Mouse (Mus musculus): ENCODE measurements around the gene Ctdsp2.

The Ctdsp2 gene

GRCm38 (mm10) chr10:126990313-126991056 is 12.0 kb downstream of the Ctdsp2 start:
- peak; percentile 84 for DNase-seq (ENCODE audit: low spot score)

- DNase-seq (ENCODE audit: low spot score), result no peak
Observed at GRCm38 (mm10) chr10:126991676-126992075, 13.2 kb downstream of the Ctdsp2 start.

GRCm38 (mm10) chr10:126993621-126994020 is 15.1 kb downstream of the Ctdsp2 start:
- no peak for DNase-seq (ENCODE audit: low spot score)

- no peak for DNase-seq (ENCODE audit: low spot score)
Observed at GRCm38 (mm10) chr10:126997340-126998113, 19.0 kb downstream of the Ctdsp2 start.

DNA sequence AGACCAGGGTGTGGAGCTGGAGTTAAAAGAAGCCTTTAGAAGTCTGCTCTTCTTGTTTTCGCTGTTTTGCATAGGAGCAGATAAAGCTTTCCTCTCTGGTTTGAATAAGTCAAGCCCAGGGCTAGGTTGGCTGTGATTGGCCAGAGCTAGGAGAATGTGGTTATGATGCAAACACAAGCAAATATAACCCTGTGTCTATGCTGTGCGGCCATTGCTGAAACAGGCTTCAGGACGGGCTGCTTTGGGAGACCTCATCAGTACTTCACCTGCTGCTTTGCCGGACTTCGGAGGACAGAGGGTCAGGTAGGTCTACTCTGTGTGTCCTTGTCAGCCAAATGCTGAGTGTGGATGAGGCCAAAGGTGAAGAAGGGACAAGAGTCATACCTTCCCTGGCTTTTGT is 22.0 kb downstream of the Ctdsp2 start, which contains the start of gene Avil:
Gene Avil, plus strand, starts transcription at position 181 of the 400 bp plus-strand sequence.
- DNase-seq (ENCODE audit: low spot score), result no peak

DNA sequence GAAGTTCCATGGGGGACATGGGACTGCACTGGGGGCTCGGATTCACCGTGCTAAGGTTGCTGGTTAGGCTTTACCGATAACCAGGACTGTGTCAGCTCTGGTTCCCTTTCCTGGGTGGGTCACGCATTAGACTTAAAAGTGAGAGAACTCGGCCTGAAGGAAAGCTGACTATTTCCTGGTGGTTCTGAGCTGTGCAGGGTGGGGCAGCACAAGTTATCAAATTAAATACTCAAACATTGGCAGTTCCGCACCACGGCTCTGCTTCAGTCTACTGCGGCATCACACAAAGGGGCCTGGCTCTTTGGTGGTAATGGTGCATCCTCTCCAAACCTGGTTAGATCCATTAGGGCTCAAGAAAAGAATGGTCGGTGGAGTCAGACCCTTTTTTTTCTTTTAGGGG is 22.8 kb downstream of the Ctdsp2 start:
- no peak for DNase-seq (ENCODE audit: low spot score)

- no peak for DNase-seq (ENCODE audit: low spot score)
Observed at GRCm38 (mm10) chr10:127002056-127002455, 23.5 kb downstream of the Ctdsp2 start.

GRCm38 (mm10) chr10:127002765-127003164 is 24.2 kb downstream of the Ctdsp2 start:
- no peak for DNase-seq (ENCODE audit: low spot score)

DNA sequence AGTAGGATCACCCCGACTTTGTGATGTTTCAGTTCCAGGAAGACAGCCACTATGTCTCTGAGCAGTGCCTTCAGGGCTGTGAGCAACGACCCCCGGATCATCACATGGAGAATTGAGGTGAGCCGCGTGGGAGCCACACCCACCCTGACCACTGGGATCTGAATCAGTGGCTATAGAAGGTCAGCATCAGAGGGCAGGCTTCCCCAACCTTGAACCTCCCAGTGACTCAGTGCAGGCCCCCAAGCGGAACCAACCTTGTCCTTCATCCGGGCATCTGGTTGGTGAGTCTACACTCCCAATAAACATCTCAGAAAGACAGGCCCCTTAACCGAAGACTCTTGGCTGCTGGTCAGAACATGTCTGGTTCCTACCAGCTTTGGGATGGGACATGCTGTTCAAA is 24.8 kb downstream of the Ctdsp2 start:
- no peak for DNase-seq (ENCODE audit: low spot score)

- no peak for DNase-seq (ENCODE audit: low spot score)
Observed at GRCm38 (mm10) chr10:127003806-127004205, 25.3 kb downstream of the Ctdsp2 start.

DNA sequence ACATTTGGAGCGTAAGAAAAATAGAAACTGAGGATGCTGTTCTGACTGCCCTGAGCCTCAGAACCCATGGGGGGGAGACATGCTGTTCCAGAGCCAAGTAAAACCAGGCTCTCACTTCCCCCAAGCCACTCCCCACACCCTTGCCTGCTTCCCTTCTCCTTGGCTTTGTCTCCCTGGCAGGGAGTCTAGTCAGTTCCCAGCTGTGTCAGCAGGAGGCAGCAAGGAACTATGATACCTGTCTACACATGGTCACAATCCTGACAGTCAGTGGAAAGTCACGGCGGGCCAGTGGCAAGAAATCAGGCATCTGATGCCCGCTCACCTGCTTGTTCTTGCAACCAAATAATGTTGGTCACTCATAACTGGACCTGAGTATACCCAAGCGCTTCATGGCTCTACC is 38.0 kb downstream of the Ctdsp2 start:
- no peak for DNase-seq (ENCODE audit: low spot score)

GRCm38 (mm10) chr10:127017071-127017470 is 38.6 kb downstream of the Ctdsp2 start:
- no peak for DNase-seq (ENCODE audit: low spot score)

DNA sequence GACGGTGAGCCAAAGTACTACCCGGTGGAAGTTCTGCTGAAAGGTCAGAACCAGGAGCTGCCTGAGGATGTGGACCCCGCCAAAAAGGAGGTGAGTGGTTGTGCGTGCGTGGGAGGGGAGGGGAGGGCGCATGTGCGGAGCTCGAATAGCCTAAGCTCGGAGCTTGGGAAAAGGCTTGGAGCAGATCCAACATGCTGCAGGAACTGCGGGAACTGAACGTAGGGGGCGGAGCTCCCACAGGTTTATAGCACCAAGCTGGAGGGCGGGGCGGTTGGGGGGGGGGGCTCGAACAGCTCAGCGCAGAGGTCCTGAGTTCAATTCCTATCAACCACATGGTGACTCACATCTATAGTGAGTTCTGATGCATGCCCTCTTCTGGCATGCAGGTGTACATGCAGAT is 39.9 kb downstream of the Ctdsp2 start:
- DNase-seq (ENCODE audit: low spot score), result no peak

- DNase-seq (ENCODE audit: low spot score), result peak; percentile 85
Observed at GRCm38 (mm10) chr10:127030336-127031296, 52.1 kb downstream of the Ctdsp2 start, which contains the start of gene Tsfm. Gene Tsfm (minus strand): TSS chr10:127030840.

GRCm38 (mm10) chr10:127033301-127033741 is 54.8 kb downstream of the Ctdsp2 start:
- DNase-seq (ENCODE audit: low spot score), result peak; percentile 55

GRCm38 (mm10) chr10:127036273-127036672 is 57.8 kb downstream of the Ctdsp2 start:
- peak; percentile 45 for DNase-seq (ENCODE audit: low spot score)

GRCm38 (mm10) chr10:127037641-127038040 is 59.1 kb downstream of the Ctdsp2 start:
- no peak for DNase-seq (ENCODE audit: low spot score)

DNA sequence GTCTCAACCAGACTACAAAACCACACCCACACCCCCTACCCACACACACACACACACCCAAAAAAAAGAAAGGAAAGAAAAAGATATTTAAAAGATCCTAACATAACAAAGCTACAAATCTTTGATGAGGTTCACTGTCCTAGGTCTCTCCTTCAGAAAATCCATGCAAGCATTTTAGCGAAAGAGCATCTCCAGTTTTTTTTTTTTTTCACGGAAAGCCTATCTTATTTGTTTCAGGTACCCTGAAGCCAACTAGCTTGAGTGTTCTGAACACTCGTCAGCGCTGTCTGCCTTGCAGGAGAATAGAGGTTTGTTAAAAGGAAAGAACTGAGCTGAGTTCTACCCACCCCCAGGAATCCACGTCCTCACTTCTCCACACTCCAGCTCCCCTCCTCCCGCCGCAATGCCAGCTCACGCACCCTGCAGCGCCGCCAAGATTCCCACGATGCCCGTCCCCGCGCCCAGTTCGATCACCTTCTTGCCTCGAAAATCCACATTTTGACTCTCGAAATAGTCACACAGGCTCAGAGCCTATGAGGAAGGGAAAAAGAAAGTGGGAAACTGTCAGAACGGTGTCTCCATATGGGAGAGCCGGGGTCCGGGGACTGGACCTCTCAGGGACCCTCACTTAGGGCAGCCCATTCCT is 62.2 kb downstream of the Ctdsp2 start:
- DNase-seq (ENCODE audit: low spot score), result no peak

DNA sequence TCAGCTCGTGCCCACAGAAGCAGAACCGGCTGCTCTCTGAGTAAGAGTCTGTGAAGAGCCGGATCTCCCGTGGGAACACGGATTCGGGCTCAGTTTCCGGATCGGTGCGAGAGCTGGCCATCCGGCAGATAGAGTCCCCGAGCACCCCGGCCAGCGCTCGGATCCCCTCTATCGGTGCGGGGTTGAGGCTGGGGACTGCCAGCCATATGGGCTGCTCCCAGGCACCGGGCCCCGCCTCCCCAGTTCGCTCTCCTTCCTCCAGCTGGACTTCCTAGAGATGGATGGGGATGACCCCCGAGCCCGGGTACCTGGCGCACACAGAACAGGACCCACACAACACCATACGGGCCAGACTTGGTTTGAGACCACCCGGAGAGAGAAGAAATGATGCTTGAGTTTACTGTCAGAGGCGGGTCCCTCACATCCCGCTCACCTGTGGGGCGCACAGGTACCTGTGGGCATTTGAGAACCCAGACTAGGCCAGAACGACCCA is 62.8 kb downstream of the Ctdsp2 start, which contains the start of the genes Mettl1 and Eef1akmt3:
Gene Mettl1, plus strand, starts transcription at position 141 of the 493 bp plus-strand sequence.
Gene Eef1akmt3, minus strand, starts transcription at position 240 of the 493 bp plus-strand sequence.
- DNase-seq (ENCODE audit: low spot score), result no peak

- DNase-seq (ENCODE audit: low spot score), result peak; percentile 95
Observed at GRCm38 (mm10) chr10:127041774-127042338, 63.3 kb downstream of the Ctdsp2 start.
